Mouse (Mus musculus) spleen, adult 12 weeks (tissue): ENCODE measurements around the gene Iffo2.
"Not testable (repeated sequence)": the region's sequence is repeated elsewhere in the genome, so short reads cannot be mapped to it uniquely, and the experiment has no call there.

ENCODE experiments used
- DNase-seq: peaks from one replicate; pipeline ENCODE4 v3.0.0; 2022; ENCODE audit warnings: low spot score

Iffo2 gene

GRCm38 (mm10) chr4:139530248-139530647, at the start of gene Iffo2:
Iffo2 (plus strand) TSS chr4:139530548.
- DNase-seq = not testable (repeated sequence)

GRCm38 (mm10) chr4:139481400-139481799, 48.9 kb upstream of the Iffo2 start:
- no peak for DNase-seq

- DNase-seq = no peak
These were observed 46.8 kb upstream of the Iffo2 start for GRCm38 (mm10) chr4:139483461-139484105.

- no peak for DNase-seq
These were observed 45.9 kb upstream of the Iffo2 start for GRCm38 (mm10) chr4:139484496-139484895.

GRCm38 (mm10) chr4:139487085-139487484, 43.3 kb upstream of the Iffo2 start:
- DNase-seq = no peak

- DNase-seq = no peak
These were observed 42.0 kb upstream of the Iffo2 start for GRCm38 (mm10) chr4:139488325-139488724.

GRCm38 (mm10) chr4:139489946-139490345, 40.4 kb upstream of the Iffo2 start:
- no peak for DNase-seq

- DNase-seq = no peak
These were observed 39.8 kb upstream of the Iffo2 start for GRCm38 (mm10) chr4:139490413-139491055.

- DNase-seq = no peak
These were observed 38.7 kb upstream of the Iffo2 start for GRCm38 (mm10) chr4:139491541-139492170.

- DNase-seq = no peak
These were observed 38.0 kb upstream of the Iffo2 start for GRCm38 (mm10) chr4:139492258-139492833.

- no peak for DNase-seq
These were observed 36.9 kb upstream of the Iffo2 start for GRCm38 (mm10) chr4:139493227-139494025.

GRCm38 (mm10) chr4:139500814-139501213, 29.5 kb upstream of the Iffo2 start:
- no peak for DNase-seq

GRCm38 (mm10) chr4:139501702-139502101, 28.6 kb upstream of the Iffo2 start:
- no peak for DNase-seq

- no peak for DNase-seq
These were observed 26.4 kb upstream of the Iffo2 start for GRCm38 (mm10) chr4:139503919-139504318.

GRCm38 (mm10) chr4:139505716-139506115, 24.6 kb upstream of the Iffo2 start:
- DNase-seq = no peak

- no peak for DNase-seq
These were observed 23.6 kb upstream of the Iffo2 start for GRCm38 (mm10) chr4:139506727-139507126.

- no peak for DNase-seq
These were observed 21.3 kb upstream of the Iffo2 start for GRCm38 (mm10) chr4:139509069-139509468.

GRCm38 (mm10) chr4:139511557-139511956, 18.8 kb upstream of the Iffo2 start:
- no peak for DNase-seq

- DNase-seq = no peak
These were observed 17.4 kb upstream of the Iffo2 start for GRCm38 (mm10) chr4:139512985-139513384.

GRCm38 (mm10) chr4:139519221-139519620, 11.1 kb upstream of the Iffo2 start:
- no peak for DNase-seq

- no peak for DNase-seq
These were observed 8.4 kb upstream of the Iffo2 start for GRCm38 (mm10) chr4:139521926-139522325.

GRCm38 (mm10) chr4:139526475-139526874, 3.9 kb upstream of the Iffo2 start:
- DNase-seq = no peak
